ENCODE assay signal across 15 mouse cellular contexts in the genomic region with DNA sequence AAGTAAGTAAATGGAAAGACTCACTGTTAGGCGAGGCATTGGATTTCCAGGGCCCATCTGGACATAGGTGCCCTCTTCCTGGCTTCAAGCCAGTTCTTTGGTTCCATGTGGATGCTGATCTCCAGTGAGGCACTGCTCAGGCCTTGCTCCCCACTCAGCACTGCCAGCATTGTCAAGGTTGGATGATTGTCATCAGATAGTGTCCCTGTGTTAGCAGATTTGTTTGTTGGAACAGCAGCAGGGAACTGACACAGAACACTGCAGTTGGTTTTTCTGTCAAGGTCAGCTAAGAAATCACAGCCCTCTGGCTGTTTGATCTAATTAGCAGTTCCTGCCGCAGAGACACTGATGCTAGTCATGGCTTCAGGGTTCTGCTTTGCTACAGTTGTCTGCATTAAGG. TPM values are rescaled to one million over a fixed set of nuclear protein-coding genes. Genes with fewer than 3 reads are reported as not detected.
A peak's percentile ranks its signal among the peaks of the same experiment; 100 is the strongest.
DNase-seq lines count a peak whose midpoint lies in the region; ATAC-seq lines count a peak whose summit lies in the region.
"Had no signal": no experiment of that assay in that cellular context is flagged by ENCODE, and none has a peak within 500 bp of the region (broad histone marks: within the 10 kb centered on the region; RNA-seq: fewer than 3 reads in every experiment).

No protein-coding gene starts in this region.

- DNase-seq in cerebellum, adult 18-20 months: peak; percentile 25 to 31
- peak; percentile 55 for DNase-seq in ovary, adult 18-20 months (ENCODE audit: low spot score)
- no peak for DNase-seq in ovary, postnatal 36 days (ENCODE audit: low spot score)
- peak; percentile 26 for DNase-seq in adrenal gland, postnatal 25 days
- DNase-seq in cerebellum, postnatal 10 days: peak; percentile 28 to 30
- DNase-seq in layer of hippocampus, adult 11-12 months (ENCODE audit: low spot score): no peak
- DNase-seq in urinary bladder, adult 2 months (ENCODE audit: low spot score): no peak
- DNase-seq: gastrocnemius, postnatal 10 days; liver, embryonic 13.5 days; lung, adult 2 months; lung, postnatal 14 days; right cerebral cortex, postnatal 25 days had no signal

- no peak; the same call in 1 of the 2 replicates for ATAC-seq in cerebellum, adult (ENCODE audit: insufficient number of reproducible peaks, low FRiP score, low TSS enrichment)
- ATAC-seq: forebrain, embryonic 15.5 days; Patski had no signal

RNA-seq across cellular contexts. Expression of a gene that starts 26.2 kb away (rescaled TPM):
- 33.3 and 36.7 TPM in 2 replicates for total RNA-seq in adrenal gland, postnatal 25 days (2021)
- 34.2 and 35.6 TPM in 2 replicates for polyA plus RNA-seq in urinary bladder, adult 2 months (2012; rRNA removed)

RNA-seq across cellular contexts. Expression of a gene that starts 26.6 kb away (rescaled TPM):
- total RNA-seq in adrenal gland, postnatal 25 days (2021): 0.88 and 1.1 TPM in 2 replicates
- polyA plus RNA-seq in urinary bladder, adult 2 months (2012; rRNA removed): 0.26 and 0.40 TPM in 2 replicates

RNA-seq across cellular contexts. Expression of a gene that starts 47.5 kb away (rescaled TPM):
- total RNA-seq in adrenal gland, postnatal 25 days (2021): 27.5 and 29.2 TPM in 2 replicates
- 20.6 and 21.4 TPM in 2 replicates for polyA plus RNA-seq in urinary bladder, adult 2 months (2012; rRNA removed)

Comparison
In these comparisons a context has a peak if more than half of its experiments do, and no peak if none do; other contexts are left out.
1. DNase-seq: peak in cerebellum, adult 18-20 months (2 of 2), ovary, adult 18-20 months (single experiment), adrenal gland, postnatal 25 days (single experiment) and cerebellum, postnatal 10 days (2 of 2); none in ovary, postnatal 36 days (single experiment), layer of hippocampus, adult 11-12 months (single experiment) and urinary bladder, adult 2 months (single experiment).